Mouse (Mus musculus) liver, adult 2 months (tissue): ENCODE measurements at regions not wholly inside any gene's neighbourhood (a gene's known extent, or its start where the extent isn't known, plus 50 kb on each side); places are given as distances from the start of the nearest gene placed in this dataset.

Experiments
- CTCF ChIP-seq: fragments of 200-500 bp; IDR thresholded peaks from 2 replicates; pipeline ENCODE4 v1.5.1; 2011; ENCODE audit warnings: low read depth, low read length, control low read depth
- POLR2A ChIP-seq: fragments of 200-500 bp; IDR thresholded peaks from 2 replicates; pipeline ENCODE4 v1.6.1; 2011; ENCODE audit warnings: low read length, control low read depth; ENCODE audit not compliant: insufficient read depth; ENCODE audit errors: extremely low read depth

- TF ChIP-seq CTCF (no peak), POLR2A (no peak)
These were observed 811.1 kb downstream of the Rfpl4b start for GRCm38 (mm10) chr10:38010452-38010851.
